Mouse (Mus musculus): ENCODE data around the gene Gjd2.

The Gjd2 gene

GRCm38 (mm10) chr2:114013295-114013771 lies at the start of gene Gjd2:
Gene Gjd2 (minus strand): TSS chr2:114013619.
- DNase-seq (ENCODE audit: low spot score in 2 of 2): no peak

GRCm38 (mm10) chr2:114060071-114060591 lies 46.7 kb upstream of the Gjd2 start:
- no peak for DNase-seq (ENCODE audit: low spot score in 2 of 2)

GRCm38 (mm10) chr2:114059608-114060007 lies 46.2 kb upstream of the Gjd2 start:
- DNase-seq (ENCODE audit: low spot score in 2 of 2): no peak

GRCm38 (mm10) chr2:114058226-114058796 lies 44.9 kb upstream of the Gjd2 start:
- DNase-seq (ENCODE audit: low spot score in 2 of 2): no peak

GRCm38 (mm10) chr2:114057303-114057853 lies 44.0 kb upstream of the Gjd2 start:
- no peak for DNase-seq (ENCODE audit: low spot score in 2 of 2)

GRCm38 (mm10) chr2:114054129-114054528 lies 40.7 kb upstream of the Gjd2 start:
- no peak for DNase-seq (ENCODE audit: low spot score in 2 of 2)

GRCm38 (mm10) chr2:114052696-114053598 lies 39.5 kb upstream of the Gjd2 start, which contains the start of gene Actc1:
Gene Actc1 (minus strand): TSS chr2:114053548.
- no peak for DNase-seq (ENCODE audit: low spot score in 2 of 2)

- no peak for DNase-seq (ENCODE audit: low spot score in 2 of 2)
Measured at GRCm38 (mm10) chr2:114051871-114052241, 38.4 kb upstream of the Gjd2 start.

- DNase-seq (ENCODE audit: low spot score in 2 of 2): no peak
Measured at GRCm38 (mm10) chr2:114051111-114051870, 37.9 kb upstream of the Gjd2 start.

- no peak for DNase-seq (ENCODE audit: low spot score in 2 of 2)
Measured at GRCm38 (mm10) chr2:114050150-114050549, 36.7 kb upstream of the Gjd2 start.

- DNase-seq (ENCODE audit: low spot score in 2 of 2): no peak
Measured at GRCm38 (mm10) chr2:114049372-114049771, 36.0 kb upstream of the Gjd2 start.

- no peak for DNase-seq (ENCODE audit: low spot score in 2 of 2)
Measured at GRCm38 (mm10) chr2:114047960-114048611, 34.7 kb upstream of the Gjd2 start.

GRCm38 (mm10) chr2:114046151-114046664 lies 32.8 kb upstream of the Gjd2 start:
- DNase-seq (ENCODE audit: low spot score in 2 of 2): no peak

GRCm38 (mm10) chr2:114037926-114038325 lies 24.5 kb upstream of the Gjd2 start:
- DNase-seq (ENCODE audit: low spot score in 2 of 2): no peak

- DNase-seq (ENCODE audit: low spot score in 2 of 2): no peak
Measured at GRCm38 (mm10) chr2:114032259-114032658, 18.8 kb upstream of the Gjd2 start.

- no peak for DNase-seq (ENCODE audit: low spot score in 2 of 2)
Measured at GRCm38 (mm10) chr2:114023383-114023782, 10.0 kb upstream of the Gjd2 start.

- no peak for DNase-seq (ENCODE audit: low spot score in 2 of 2)
Measured at GRCm38 (mm10) chr2:114020210-114020563, 6.8 kb upstream of the Gjd2 start.

- no peak for DNase-seq (ENCODE audit: low spot score in 2 of 2)
Measured at GRCm38 (mm10) chr2:114019474-114020209, 6.2 kb upstream of the Gjd2 start.

GRCm38 (mm10) chr2:114018136-114018535 lies 4.7 kb upstream of the Gjd2 start:
- no peak for DNase-seq (ENCODE audit: low spot score in 2 of 2)

- no peak for DNase-seq (ENCODE audit: low spot score in 2 of 2)
Measured at GRCm38 (mm10) chr2:114014839-114015238, 1.4 kb upstream of the Gjd2 start.

Measured in natural killer cell, adult 2 months (primary cell).